Mouse (Mus musculus): ENCODE measurements around the gene Rdh16f1. TPM values are rescaled to one million over a fixed set of nuclear protein-coding genes. Genes with fewer than 3 reads are reported as not detected.
"Not testable (repeated sequence)": the region's sequence is repeated elsewhere in the genome, so short reads cannot be mapped to it uniquely, and the experiment has no call there.

Gene Rdh16f1
- polyA plus RNA-seq, 1 experiment from 2014 or later: 0.09 TPM

DNA sequence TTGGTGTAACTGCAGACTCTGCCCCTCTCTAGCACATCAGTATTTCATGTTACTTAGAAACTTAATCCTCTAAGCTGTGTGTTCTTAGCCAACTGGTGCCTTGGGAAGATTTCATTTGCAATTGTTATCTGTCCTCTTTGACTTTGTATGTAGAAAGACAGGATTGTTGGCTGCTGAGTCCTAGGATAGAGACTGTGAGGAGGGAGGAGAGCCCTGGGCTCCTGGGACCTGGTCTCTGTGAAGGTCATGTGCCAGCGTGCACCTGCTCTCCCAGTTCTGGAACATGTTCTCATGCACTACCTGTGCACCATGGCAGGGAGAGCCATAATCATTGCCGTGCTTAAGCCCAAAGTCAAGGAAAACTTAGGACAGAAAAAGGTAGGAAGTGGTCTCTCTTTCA lies 42.0 kb downstream of the Rdh16f1 start:
- Histone ChIP-seq H3K4me2 (replicated peaks) (no peak overlapping the region), H3K4me1 (no peaks in the 10 kb centered on the region), H3K36me3 (no peaks in the 10 kb centered on the region), H3K27me3 (no peaks in the 10 kb centered on the region), H3K27ac (replicated peaks) (no peak overlapping the region), H3K4me3 (no peak overlapping the region), H3K9me3 (0 out of 2 replicates have a peak, but pooled peaks cover 3% of the 10 kb centered on the region), H3K9ac (replicated peaks) (no peak overlapping the region)
- 83% methylated on average over 2 of the region's 2 CpGs for WGBS
- no peak for ATAC-seq (ENCODE audit: low FRiP score, low read depth)

DNA sequence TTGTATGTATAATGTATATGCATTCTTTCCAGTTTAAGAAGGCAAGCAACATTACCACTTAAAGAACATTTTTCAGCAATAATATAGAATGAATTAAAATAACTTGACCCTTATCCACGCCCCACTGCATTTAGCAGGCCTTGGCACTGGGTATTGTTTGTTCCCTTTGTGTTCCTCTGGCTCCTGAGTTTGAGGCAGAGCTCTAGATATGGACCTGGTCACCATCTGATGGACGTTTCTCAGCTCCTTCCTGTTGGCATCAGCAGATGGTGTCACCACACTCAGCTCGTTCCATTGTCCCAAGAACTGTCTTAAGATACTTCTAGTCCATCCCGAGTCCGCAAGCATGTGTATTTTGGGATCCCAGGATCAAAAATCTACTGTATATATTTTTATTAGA lies 42.6 kb downstream of the Rdh16f1 start:
- 82% methylated on average over 5 of the region's 5 CpGs for WGBS
- H3K36me3 ChIP-seq: no peaks in the 10 kb centered on the region
- H3K9me3 ChIP-seq: no peaks in the 10 kb centered on the region
- no peak overlapping the region for H3K27ac ChIP-seq (replicated peaks)
- no peak overlapping the region for H3K4me3 ChIP-seq
- H3K4me2 ChIP-seq (replicated peaks): no peak overlapping the region
- H3K27me3 ChIP-seq: no peaks in the 10 kb centered on the region
- ATAC-seq (ENCODE audit: low FRiP score, low read depth): no peak
- no peak overlapping the region for H3K9ac ChIP-seq (replicated peaks)
- no peaks in the 10 kb centered on the region for H3K4me1 ChIP-seq

GRCm38 (mm10) chr10:127804416-127804815 lies 44.8 kb downstream of the Rdh16f1 start:
- Histone ChIP-seq H3K4me2 (replicated peaks) (no peak overlapping the region), H3K36me3 (no peaks in the 10 kb centered on the region), H3K27ac (replicated peaks) (no peak overlapping the region), H3K27me3 (no peaks in the 10 kb centered on the region), H3K9ac (replicated peaks) (no peak overlapping the region), H3K4me3 (no peak overlapping the region), H3K4me1 (no peaks in the 10 kb centered on the region), H3K9me3 (no peaks in the 10 kb centered on the region)
- ATAC-seq (ENCODE audit: low FRiP score, low read depth): no peak
- WGBS: 41% methylated on average over 7 of the region's 7 CpGs

- Histone ChIP-seq H3K4me1 (no peaks in the 10 kb centered on the region), H3K4me2 (replicated peaks) (no peak overlapping the region), H3K9ac (replicated peaks) (no peak overlapping the region), H3K4me3 (no peak overlapping the region), H3K36me3 (no peaks in the 10 kb centered on the region), H3K27me3 (no peaks in the 10 kb centered on the region), H3K27ac (replicated peaks) (no peak overlapping the region), H3K9me3 (peaks cover 10% of the 10 kb centered on the region)
- ATAC-seq (ENCODE audit: low FRiP score, low read depth): no peak
Measured at GRCm38 (mm10) chr10:127815888-127816287, 56.3 kb downstream of the Rdh16f1 start.

- ATAC-seq (ENCODE audit: low FRiP score, low read depth); H3K27ac ChIP-seq (replicated peaks); H3K4me1 ChIP-seq; H3K4me2 ChIP-seq (replicated peaks); H3K27me3 ChIP-seq; H3K4me3 ChIP-seq; H3K36me3 ChIP-seq; H3K9ac ChIP-seq (replicated peaks): not testable (repeated sequence)
- peaks cover 11% of the 10 kb centered on the region for H3K9me3 ChIP-seq
- WGBS: 86% methylated on average over 4 of the region's 4 CpGs
Measured at GRCm38 (mm10) chr10:127817268-127817910, 57.8 kb downstream of the Rdh16f1 start.

DNA sequence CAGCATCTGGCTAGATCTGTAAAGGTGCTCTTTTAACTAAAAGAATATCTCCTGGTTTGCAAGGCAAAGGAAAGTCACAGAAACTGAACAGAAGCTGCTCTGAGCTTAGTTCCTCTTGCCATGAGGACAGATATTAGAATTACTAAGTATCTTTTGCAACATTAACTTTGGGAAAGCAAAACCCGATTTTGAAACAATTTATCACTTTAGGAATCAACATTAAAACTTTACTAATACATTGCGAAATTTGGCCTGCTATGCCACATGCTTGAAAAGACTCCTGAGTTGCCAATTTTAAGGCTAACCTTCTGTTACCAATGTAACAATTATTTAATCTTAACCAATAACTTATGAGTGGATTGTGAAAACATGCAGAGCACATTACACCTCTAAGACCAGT lies 62.2 kb downstream of the Rdh16f1 start:
- 90% methylated on average over 2 of the region's 2 CpGs for whole genome bisulfite sequencing
- not testable (repeated sequence) for H3K4me3 ChIP-seq; ATAC-seq (ENCODE audit: low FRiP score, low read depth); H3K4me2 ChIP-seq (replicated peaks); H3K27ac ChIP-seq (replicated peaks); H3K27me3 ChIP-seq; H3K36me3 ChIP-seq; H3K9ac ChIP-seq (replicated peaks); H3K4me1 ChIP-seq
- peaks cover 11% of the 10 kb centered on the region for H3K9me3 ChIP-seq

GRCm38 (mm10) chr10:127825386-127825785 lies 65.8 kb downstream of the Rdh16f1 start:
- Histone ChIP-seq H3K27me3 (no peaks in the 10 kb centered on the region), H3K4me1 (no peaks in the 10 kb centered on the region), H3K4me2 (replicated peaks) (no peak overlapping the region), H3K9ac (replicated peaks) (no peak overlapping the region), H3K4me3 (no peak overlapping the region), H3K9me3 (peaks cover 4% of the 10 kb centered on the region), H3K36me3 (no peaks in the 10 kb centered on the region), H3K27ac (replicated peaks) (no peak overlapping the region)
- ATAC-seq (ENCODE audit: low FRiP score, low read depth): no peak
- WGBS: 85% methylated on average over 6 of the region's 6 CpGs

- no peak overlapping the region for H3K9ac ChIP-seq (replicated peaks)
- no peak for ATAC-seq (ENCODE audit: low FRiP score, low read depth)
- WGBS: 75% methylated on average over 3 of the region's 3 CpGs
- H3K4me1 ChIP-seq: no peaks in the 10 kb centered on the region
- H3K4me3 ChIP-seq: no peak overlapping the region
- H3K36me3 ChIP-seq: no peaks in the 10 kb centered on the region
- no peaks in the 10 kb centered on the region for H3K9me3 ChIP-seq
- H3K27me3 ChIP-seq: no peaks in the 10 kb centered on the region
- H3K4me2 ChIP-seq (replicated peaks): no peak overlapping the region
- H3K27ac ChIP-seq (replicated peaks): no peak overlapping the region
Measured at GRCm38 (mm10) chr10:127829121-127829520, 69.5 kb downstream of the Rdh16f1 start.

DNA sequence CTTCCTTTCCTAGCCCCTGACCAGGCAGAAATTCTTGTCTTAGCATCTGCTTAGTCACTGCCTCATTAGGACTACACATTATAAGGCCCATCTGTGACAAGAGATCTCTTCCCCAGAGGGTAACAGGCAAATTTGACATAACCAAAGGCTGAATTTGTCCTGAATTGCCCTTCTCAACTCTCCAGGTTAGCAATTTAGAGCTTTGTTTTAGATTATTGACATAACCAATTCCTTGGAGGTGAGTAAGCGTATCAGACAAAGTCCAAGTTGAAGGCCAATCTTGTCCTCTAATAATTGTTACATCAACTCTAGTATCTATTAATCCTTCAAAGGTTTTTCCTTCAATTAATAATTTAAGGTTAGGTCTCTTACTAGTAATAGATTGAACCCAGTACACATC lies 74.6 kb downstream of the Rdh16f1 start:
- H3K4me1 ChIP-seq; H3K9me3 ChIP-seq; H3K4me2 ChIP-seq (replicated peaks); H3K36me3 ChIP-seq; H3K27ac ChIP-seq (replicated peaks); ATAC-seq (ENCODE audit: low FRiP score, low read depth); H3K27me3 ChIP-seq; H3K9ac ChIP-seq (replicated peaks); H3K4me3 ChIP-seq: not testable (repeated sequence)
- 92% methylated on average over 1 of the region's 1 CpGs for WGBS

DNA sequence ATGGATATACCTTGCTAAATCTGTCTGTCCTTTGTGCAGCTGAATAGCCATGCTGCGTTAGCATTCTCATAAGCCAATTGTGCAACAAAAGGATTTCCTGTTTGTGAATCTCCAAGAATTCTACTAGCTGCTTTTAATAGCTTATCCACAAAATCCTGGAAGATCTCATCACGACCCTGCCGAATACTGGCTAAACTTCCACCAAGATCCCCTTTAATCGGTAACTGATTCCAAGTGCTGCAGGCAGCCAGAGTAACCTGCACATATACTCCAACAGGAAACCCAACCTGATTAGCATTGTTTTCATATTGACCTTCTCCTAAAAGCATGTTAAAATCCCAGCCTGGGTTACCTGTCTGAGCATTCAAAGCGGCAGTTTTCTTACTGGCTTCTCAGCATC lies 75.7 kb downstream of the Rdh16f1 start:
- 81% methylated on average over 5 of the region's 5 CpGs for WGBS

GRCm38 (mm10) chr10:127837793-127838192 lies 78.2 kb downstream of the Rdh16f1 start:
- not testable (repeated sequence) for H3K36me3 ChIP-seq; H3K9ac ChIP-seq (replicated peaks); H3K4me3 ChIP-seq; H3K27ac ChIP-seq (replicated peaks); H3K9me3 ChIP-seq; H3K4me1 ChIP-seq; H3K4me2 ChIP-seq (replicated peaks); H3K27me3 ChIP-seq; ATAC-seq (ENCODE audit: low FRiP score, low read depth)
- 93% methylated on average over 5 of the region's 5 CpGs for WGBS

More for the DNA sequence above, 75.7 kb downstream of the Rdh16f1 start:
- Histone ChIP-seq H3K4me3 (no peak overlapping the region), H3K9ac (replicated peaks) (no peak overlapping the region), H3K9me3 (no peaks in the 10 kb centered on the region), H3K4me2 (replicated peaks) (no peak overlapping the region), H3K4me1 (no peaks in the 10 kb centered on the region), H3K27ac (replicated peaks) (no peak overlapping the region), H3K36me3 (no peaks in the 10 kb centered on the region), H3K27me3 (no peaks in the 10 kb centered on the region)
- no peak for ATAC-seq (ENCODE audit: low FRiP score, low read depth)

- Histone ChIP-seq H3K4me3 (no peak overlapping the region), H3K4me1 (no peaks in the 10 kb centered on the region), H3K9ac (replicated peaks) (no peak overlapping the region), H3K9me3 (no peaks in the 10 kb centered on the region), H3K27me3 (no peaks in the 10 kb centered on the region), H3K36me3 (no peaks in the 10 kb centered on the region), H3K4me2 (replicated peaks) (no peak overlapping the region), H3K27ac (replicated peaks) (no peak overlapping the region)
- ATAC-seq (ENCODE audit: low FRiP score, low read depth): no peak
- whole genome bisulfite sequencing: 90% methylated on average over 2 of the region's 2 CpGs
Measured at GRCm38 (mm10) chr10:127838539-127838938, 79.0 kb downstream of the Rdh16f1 start.

GRCm38 (mm10) chr10:127840776-127841175 lies 81.2 kb downstream of the Rdh16f1 start:
- Histone ChIP-seq H3K36me3 (no peaks in the 10 kb centered on the region), H3K27ac (replicated peaks) (no peak overlapping the region), H3K4me2 (replicated peaks) (no peak overlapping the region), H3K9ac (replicated peaks) (no peak overlapping the region), H3K4me1 (no peaks in the 10 kb centered on the region), H3K27me3 (no peaks in the 10 kb centered on the region), H3K9me3 (no peaks in the 10 kb centered on the region), H3K4me3 (no peak overlapping the region)
- 77% methylated on average over 2 of the region's 2 CpGs for WGBS
- ATAC-seq (ENCODE audit: low FRiP score, low read depth): no peak

Measured in midbrain, embryonic 12.5 days (tissue).